Mouse (Mus musculus) heart, embryonic 16.5 days (tissue): ENCODE results near the gene Ntng1. TPM values are rescaled to one million over a fixed set of nuclear protein-coding genes. Genes with fewer than 3 reads are reported as not detected.

Experiments used
- ATAC-seq: fragments of 200-750 bp; cut with Nextera tagmentation; replicated peaks from 2 replicates; pipeline ENCODE4 v1.8.0; 2017; ENCODE audit warnings: moderate number of reproducible peaks; ENCODE audit not compliant: insufficient read depth, low FRiP score; ENCODE audit errors: extremely low read depth
- H3K27ac ChIP-seq: fragments of 300-500 bp; sonication (generic); 2 replicates; pipeline ENCODE4 v1.5.1; 2014; ENCODE audit warnings: mild to moderate bottlenecking, low read length, control low read depth, moderate library complexity
- H3K27me3 ChIP-seq: fragments of 300-500 bp; sonication (generic); 2 replicates; pipeline ENCODE4 v1.6.1; 2014; ENCODE audit warnings: low read length, mixed read lengths; ENCODE audit not compliant: control insufficient read depth, insufficient read depth
- H3K36me3 ChIP-seq: fragments of 300-500 bp; sonication (generic); 2 replicates; pipeline ENCODE4 v1.6.1; 2014; ENCODE audit not compliant: control insufficient read depth, insufficient read depth
- H3K4me1 ChIP-seq: fragments of 300-500 bp; sonication (generic); 2 replicates; pipeline ENCODE4 v1.6.1; 2014; ENCODE audit warnings: low read length, mixed read lengths; ENCODE audit not compliant: control insufficient read depth, insufficient read depth
- H3K4me2 ChIP-seq: fragments of 300-500 bp; sonication (generic); 2 replicates; pipeline ENCODE4 v1.6.1; 2014; ENCODE audit warnings: low read depth, mild to moderate bottlenecking, control low read depth, low read length
- H3K4me3 ChIP-seq: fragments of 300-500 bp; sonication (generic); 2 replicates; pipeline ENCODE4 v1.5.1; 2014; ENCODE audit warnings: mild to moderate bottlenecking, control low read depth, low read length
- H3K9ac ChIP-seq: fragments of 300-500 bp; sonication (generic); 2 replicates; pipeline ENCODE4 v1.6.1; 2014; ENCODE audit warnings: low read length, control low read depth
- H3K9me3 ChIP-seq: fragments of 300-500 bp; sonication (generic); replicated peaks from 2 replicates; pipeline ENCODE4 v1.6.1; 2016; ENCODE audit warnings: low read length; ENCODE audit not compliant: control insufficient read depth
- WGBS: fragments of 180-500 bp; shearing (Covaris S2); extraction: QIAGEN DNeasy Blood & Tissue Kit; methylation state at CpG from one replicate; pipeline ENCODE4 v1.1.7; 2014; 5-methylcytosine and 5-hydroxymethylcytosine counted together
- polyA plus RNA-seq: library from polyadenylated mRNA; unstranded; fragments of >200 nt; fragmentation: Nextera tagmentation; extraction: Ambion mirVana; gene quantifications from 2 replicates; pipeline ENCODE4 v1.2.1, GENCODE M21; 2015

Ntng1 gene
- polyA plus RNA-seq, 1 experiment from 2014 or later = 0.20 TPM

GRCm38 (mm10) chr3:109917926-109918694 lies 225.7 kb downstream of the Ntng1 start:
- WGBS = 76% methylated on average over 8 of the region's 8 CpGs
- H3K9ac ChIP-seq = no peak overlapping the region
- no peak overlapping the region for H3K4me3 ChIP-seq
- no peaks in the 10 kb centered on the region for H3K4me1 ChIP-seq
- no peak overlapping the region for H3K27ac ChIP-seq
- H3K4me2 ChIP-seq = no peak overlapping the region
- no peaks in the 10 kb centered on the region for H3K9me3 ChIP-seq
- no peak for ATAC-seq
- H3K27me3 ChIP-seq = peaks cover 4% of the 10 kb centered on the region; the same call in 1 of the 2 replicates
- no peaks in the 10 kb centered on the region for H3K36me3 ChIP-seq

- H3K36me3 ChIP-seq = no peaks in the 10 kb centered on the region
- H3K4me1 ChIP-seq = no peaks in the 10 kb centered on the region
- no peak overlapping the region for H3K4me2 ChIP-seq
- H3K9ac ChIP-seq = no peak overlapping the region
- no peak for ATAC-seq
- H3K9me3 ChIP-seq = no peaks in the 10 kb centered on the region
- WGBS = 63% methylated on average over 4 of the region's 4 CpGs
- H3K27ac ChIP-seq = no peak overlapping the region
- H3K27me3 ChIP-seq = peaks cover 4% of the 10 kb centered on the region; the same call in 1 of the 2 replicates
- H3K4me3 ChIP-seq = no peak overlapping the region
Observed at GRCm38 (mm10) chr3:109917077-109917476, 226.7 kb downstream of the Ntng1 start.

- Histone ChIP-seq H3K27ac (no peak overlapping the region), H3K4me2 (no peak overlapping the region), H3K4me3 (no peak overlapping the region), H3K9me3 (no peaks in the 10 kb centered on the region), H3K27me3 (peaks cover 4% of the 10 kb centered on the region; the same call in 1 of the 2 replicates), H3K4me1 (no peaks in the 10 kb centered on the region), H3K36me3 (no peaks in the 10 kb centered on the region), H3K9ac (no peak overlapping the region)
- no peak for ATAC-seq
- 60% methylated on average over 5 of the region's 5 CpGs for WGBS
Observed at GRCm38 (mm10) chr3:109914226-109914625, 229.6 kb downstream of the Ntng1 start.

GRCm38 (mm10) chr3:109890600-109890999 lies 253.2 kb downstream of the Ntng1 start:
- Histone ChIP-seq H3K27me3 (no peaks in the 10 kb centered on the region), H3K4me3 (no peak overlapping the region), H3K9me3 (no peaks in the 10 kb centered on the region), H3K4me2 (no peak overlapping the region), H3K36me3 (no peaks in the 10 kb centered on the region), H3K9ac (no peak overlapping the region), H3K4me1 (no peaks in the 10 kb centered on the region), H3K27ac (no peak overlapping the region)
- WGBS = 48% methylated on average over 1 of the region's 1 CpGs
- ATAC-seq = no peak

GRCm38 (mm10) chr3:109885672-109886071 lies 258.1 kb downstream of the Ntng1 start:
- Histone ChIP-seq H3K36me3 (no peaks in the 10 kb centered on the region), H3K27ac (no peak overlapping the region), H3K4me2 (no peak overlapping the region), H3K4me3 (no peak overlapping the region), H3K4me1 (no peaks in the 10 kb centered on the region), H3K9ac (no peak overlapping the region), H3K9me3 (no peaks in the 10 kb centered on the region), H3K27me3 (no peaks in the 10 kb centered on the region)
- no peak for ATAC-seq
- WGBS = 47% methylated on average over 4 of the region's 4 CpGs

- 76% methylated on average over 4 of the region's 4 CpGs for WGBS
- no peaks in the 10 kb centered on the region for H3K36me3 ChIP-seq
- no peak for ATAC-seq
- H3K4me1 ChIP-seq = no peaks in the 10 kb centered on the region
- no peak overlapping the region for H3K9ac ChIP-seq
- H3K4me3 ChIP-seq = no peak overlapping the region
- no peak overlapping the region for H3K4me2 ChIP-seq
- no peaks in the 10 kb centered on the region for H3K9me3 ChIP-seq
- H3K27me3 ChIP-seq = no peaks in the 10 kb centered on the region
- H3K27ac ChIP-seq = no peak overlapping the region
Observed at GRCm38 (mm10) chr3:109879061-109879460, 264.8 kb downstream of the Ntng1 start.

GRCm38 (mm10) chr3:109871986-109872385 lies 271.8 kb downstream of the Ntng1 start:
- no peaks in the 10 kb centered on the region for H3K36me3 ChIP-seq
- H3K9ac ChIP-seq = no peak overlapping the region
- H3K4me1 ChIP-seq = no peaks in the 10 kb centered on the region
- H3K4me3 ChIP-seq = no peak overlapping the region
- no peak overlapping the region for H3K4me2 ChIP-seq
- H3K27ac ChIP-seq = no peak overlapping the region
- no peaks in the 10 kb centered on the region for H3K9me3 ChIP-seq
- no peak for ATAC-seq
- H3K27me3 ChIP-seq = no peaks in the 10 kb centered on the region
- 91% methylated on average over 17 of the region's 17 CpGs for WGBS

- ATAC-seq = no peak
- Histone ChIP-seq H3K4me2 (no peak overlapping the region), H3K9me3 (no peaks in the 10 kb centered on the region), H3K4me3 (no peak overlapping the region), H3K9ac (no peak overlapping the region), H3K4me1 (no peaks in the 10 kb centered on the region), H3K27me3 (no peaks in the 10 kb centered on the region), H3K27ac (no peak overlapping the region), H3K36me3 (no peaks in the 10 kb centered on the region)
- WGBS = 88% methylated on average over 1 of the region's 1 CpGs
Observed at GRCm38 (mm10) chr3:109858276-109858675, 285.5 kb downstream of the Ntng1 start.

GRCm38 (mm10) chr3:109854449-109855155 lies 289.2 kb downstream of the Ntng1 start:
- no peaks in the 10 kb centered on the region for H3K36me3 ChIP-seq
- H3K9me3 ChIP-seq = no peaks in the 10 kb centered on the region
- no peak overlapping the region for H3K27ac ChIP-seq
- 81% methylated on average over 9 of the region's 9 CpGs for WGBS
- H3K4me2 ChIP-seq = no peak overlapping the region
- no peaks in the 10 kb centered on the region for H3K27me3 ChIP-seq
- no peak overlapping the region for H3K9ac ChIP-seq
- ATAC-seq = no peak
- H3K4me3 ChIP-seq = no peak overlapping the region
- H3K4me1 ChIP-seq = no peaks in the 10 kb centered on the region
